Mouse (Mus musculus): ENCODE measurements around the gene Tram2.
A peak's percentile ranks its signal among the peaks of the same experiment; 100 is the strongest.

GRCm38 (mm10) chr1:21014463-21014862, 64.6 kb downstream of the Tram2 start:
- TF ChIP-seq POLR2A (IDR thresholded peaks at IDR 0.05; ENCODE audit: insufficient read depth, low read depth, low read length) (0 out of 2 replicates have a peak, but pooled peaks have one; percentile 5), EP300 (IDR thresholded peaks at IDR 0.05; ENCODE audit: insufficient read depth, low read depth, low read length) (peak; percentile 76)
